Mouse (Mus musculus): Measurements from ENCODE around the gene Dnah17. TPM values are rescaled to one million over a fixed set of nuclear protein-coding genes. Genes with fewer than 3 reads are reported as not detected.

Gene Dnah17
- polyA plus RNA-seq (2014; fragmentation: Illumina TruSeq; extraction: RNeasy Lipid Tissue Mini Kit (QIAGEN cat#74804)): not detected

DNA sequence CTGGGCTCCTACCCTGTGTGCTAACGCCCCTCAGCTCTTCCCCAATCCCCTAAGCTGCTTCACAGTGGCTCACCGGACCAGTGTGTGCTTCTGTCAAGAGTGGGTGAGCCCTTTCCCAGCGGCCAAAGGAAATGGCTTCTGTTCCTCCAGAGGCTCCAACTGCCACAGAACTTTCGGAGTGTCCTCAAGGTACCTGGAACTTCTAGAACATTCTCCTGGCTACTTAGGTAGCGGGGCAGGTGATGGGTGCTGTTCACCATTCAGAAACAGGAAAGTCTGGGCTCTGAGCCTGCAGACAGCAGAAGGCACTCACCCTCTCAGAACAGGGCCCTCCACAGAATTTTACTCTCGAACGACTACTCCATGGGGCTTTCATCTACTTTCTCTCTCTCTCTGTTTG, at the start of gene Dnah17:
Dnah17 (minus strand) TSS at position 101 of the 400 bp plus-strand sequence.

GRCm38 (mm10) chr11:117986126-117987031, 144.1 kb downstream of the Dnah17 start, which contains the start of gene Pgs1:
Gene Pgs1 (plus strand): TSS chr11:117986292.

Other genes starting within 250 kb of the Dnah17 start
- gene Socs3, start 160.6 kb downstream of the Dnah17 start, polyA plus RNA-seq (2014; fragmentation: Illumina TruSeq; extraction: RNeasy Lipid Tissue Mini Kit (QIAGEN cat#74804)): 1.0 TPM
- 4.5 TPM for gene Pgs1, start 144.3 kb downstream of the Dnah17 start, polyA plus RNA-seq (2014; fragmentation: Illumina TruSeq; extraction: RNeasy Lipid Tissue Mini Kit (QIAGEN cat#74804))
- gene Cyth1, start 118.0 kb upstream of the Dnah17 start, polyA plus RNA-seq (2014; fragmentation: Illumina TruSeq; extraction: RNeasy Lipid Tissue Mini Kit (QIAGEN cat#74804)): 36.3 TPM
- gene Usp36, start 159.6 kb upstream of the Dnah17 start, polyA plus RNA-seq (2014; fragmentation: Illumina TruSeq; extraction: RNeasy Lipid Tissue Mini Kit (QIAGEN cat#74804)): 3.2 TPM
- 0.23 TPM for gene Cep295nl, start 211.9 kb upstream of the Dnah17 start, polyA plus RNA-seq (2014; fragmentation: Illumina TruSeq; extraction: RNeasy Lipid Tissue Mini Kit (QIAGEN cat#74804))
- 193 TPM for gene Timp2, start 225.1 kb upstream of the Dnah17 start, polyA plus RNA-seq (2014; fragmentation: Illumina TruSeq; extraction: RNeasy Lipid Tissue Mini Kit (QIAGEN cat#74804))